Mouse (Mus musculus) hindbrain, embryonic 14.5 days (tissue): ENCODE results near the gene Aldh8a1. TPM values are rescaled to one million over a fixed set of nuclear protein-coding genes. Genes with fewer than 3 reads are reported as not detected.
A peak's percentile ranks its signal among the peaks of the same experiment; 100 is the strongest.

Experiments used
- ATAC-seq: fragments of 200-750 bp; cut with Nextera tagmentation; 2 replicates; pipeline ENCODE4 v1.8.0; 2017; ENCODE audit warnings: moderate number of reproducible peaks, mild to moderate bottlenecking, moderate TSS enrichment, moderate library complexity; ENCODE audit not compliant: low FRiP score
- DNase-seq: peaks from one replicate; pipeline ENCODE4 v3.0.0-alpha.2; 2015; ENCODE audit warnings: low spot score
- H3K27ac ChIP-seq: fragments of 300-500 bp; sonication (generic); 2 replicates; pipeline ENCODE4 v1.5.1; 2014; ENCODE audit warnings: mild to moderate bottlenecking, moderate library complexity
- H3K27me3 ChIP-seq: fragments of 300-500 bp; sonication (generic); 2 replicates; pipeline ENCODE4 v1.6.1; 2014; ENCODE audit warnings: mild to moderate bottlenecking, low read length, mixed read lengths; ENCODE audit not compliant: control insufficient read depth, insufficient read depth
- H3K36me3 ChIP-seq: fragments of 300-500 bp; sonication (generic); replicated peaks from 2 replicates; pipeline ENCODE4 v1.6.1; 2014; ENCODE audit not compliant: control insufficient read depth, insufficient read depth
- H3K4me1 ChIP-seq: fragments of 300-500 bp; sonication (generic); replicated peaks from 2 replicates; pipeline ENCODE4 v1.6.1; 2014; ENCODE audit warnings: antibody characterized with exemption, low read length, mixed read lengths; ENCODE audit not compliant: control insufficient read depth, insufficient read depth
- H3K4me2 ChIP-seq: fragments of 300-500 bp; sonication (generic); replicated peaks from 2 replicates; pipeline ENCODE4 v1.6.1; 2014; ENCODE audit warnings: mild to moderate bottlenecking, moderate library complexity
- H3K4me3 ChIP-seq: fragments of 300-500 bp; sonication (generic); replicated peaks from 2 replicates; pipeline ENCODE4 v1.5.1; 2014; ENCODE audit warnings: mild to moderate bottlenecking, low read length
- H3K9ac ChIP-seq: fragments of 300-500 bp; sonication (generic); 2 replicates; pipeline ENCODE4 v1.6.1; 2014
- H3K9me3 ChIP-seq: fragments of 300-500 bp; sonication (generic); 2 replicates; pipeline ENCODE4 v1.6.1; 2016; ENCODE audit warnings: low read length; ENCODE audit not compliant: control insufficient read depth
- WGBS: fragments of 180-500 bp; shearing (Covaris S2); extraction: QIAGEN DNeasy Blood & Tissue Kit; methylation state at CpG from one replicate; pipeline ENCODE4 v1.1.7; 2014; 5-methylcytosine and 5-hydroxymethylcytosine counted together
- polyA plus RNA-seq: library from polyadenylated mRNA; unstranded; fragments of >200 nt; fragmentation: Nextera tagmentation; extraction: Ambion mirVana; gene quantifications from 2 replicates; pipeline ENCODE4 v1.2.1, GENCODE M21; 2014

The Aldh8a1 gene
- polyA plus RNA-seq, 1 experiment from 2014 or later, result not detected

GRCm38 (mm10) chr10:21364946-21365345 lies 12.1 kb upstream of the Aldh8a1 start:
- H3K4me3 ChIP-seq, result no peak overlapping the region
- no peak overlapping the region for H3K27ac ChIP-seq
- H3K9ac ChIP-seq, result no peak overlapping the region
- DNase-seq (no peak), ATAC-seq (no peak)
- no peaks in the 10 kb centered on the region for H3K9me3 ChIP-seq
- H3K36me3 ChIP-seq, result peaks cover 60% of the 10 kb centered on the region
- no peak overlapping the region for H3K4me2 ChIP-seq
- 97% methylated on average over 7 of the region's 7 CpGs for WGBS
- no peaks in the 10 kb centered on the region for H3K4me1 ChIP-seq
- H3K27me3 ChIP-seq, result no peaks in the 10 kb centered on the region

GRCm38 (mm10) chr10:21365897-21366296 lies 11.2 kb upstream of the Aldh8a1 start:
- H3K27me3 ChIP-seq, result no peaks in the 10 kb centered on the region
- DNase-seq, result no peak
- H3K4me1 ChIP-seq, result no peaks in the 10 kb centered on the region
- no peaks in the 10 kb centered on the region for H3K9me3 ChIP-seq
- ATAC-seq, result no peak
- H3K9ac ChIP-seq, result no peak overlapping the region
- H3K27ac ChIP-seq, result no peak overlapping the region
- H3K4me3 ChIP-seq, result no peak overlapping the region
- peaks cover 62% of the 10 kb centered on the region for H3K36me3 ChIP-seq
- WGBS, result 95% methylated on average over 4 of the region's 4 CpGs
- no peak overlapping the region for H3K4me2 ChIP-seq

DNA sequence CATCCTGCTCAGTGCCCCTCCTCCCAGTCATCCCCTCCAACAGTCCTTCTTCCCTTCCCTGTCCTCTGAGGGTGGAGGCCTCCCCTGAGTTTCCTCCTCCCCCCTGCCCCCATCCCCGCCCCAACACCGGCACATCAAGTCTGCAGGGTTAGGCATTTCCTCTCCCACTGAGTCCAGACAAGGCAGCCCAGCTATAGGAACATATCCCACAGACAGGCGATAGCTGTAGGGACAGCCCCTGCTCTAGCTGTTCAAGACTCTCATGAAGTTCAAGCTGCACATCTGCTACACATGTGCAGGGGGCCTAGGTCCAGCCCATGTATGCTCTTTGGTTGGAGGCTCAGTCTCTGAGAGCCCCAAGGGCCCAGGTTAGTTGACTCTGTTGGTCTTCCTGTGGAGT lies 10.6 kb upstream of the Aldh8a1 start:
- no peaks in the 10 kb centered on the region for H3K4me1 ChIP-seq
- H3K27me3 ChIP-seq, result no peaks in the 10 kb centered on the region
- no peak overlapping the region for H3K9ac ChIP-seq
- DNase-seq, result no peak
- no peak overlapping the region for H3K4me2 ChIP-seq
- H3K36me3 ChIP-seq, result peaks cover 59% of the 10 kb centered on the region
- no peak overlapping the region for H3K27ac ChIP-seq
- no peak overlapping the region for H3K4me3 ChIP-seq
- WGBS, result 79% methylated on average over 3 of the region's 3 CpGs
- no peak for ATAC-seq
- H3K9me3 ChIP-seq, result no peaks in the 10 kb centered on the region

- Histone ChIP-seq H3K27me3 (no peaks in the 10 kb centered on the region), H3K4me1 (no peaks in the 10 kb centered on the region), H3K4me3 (no peak overlapping the region), H3K4me2 (no peak overlapping the region), H3K9me3 (no peaks in the 10 kb centered on the region), H3K27ac (no peak overlapping the region), H3K9ac (no peak overlapping the region), H3K36me3 (peaks cover 59% of the 10 kb centered on the region)
- ATAC-seq, result no peak
- no peak for DNase-seq
- WGBS, result 97% methylated on average over 9 of the region's 9 CpGs
Measured at GRCm38 (mm10) chr10:21367481-21367880, 9.6 kb upstream of the Aldh8a1 start.

GRCm38 (mm10) chr10:21369586-21369985 lies 7.5 kb upstream of the Aldh8a1 start:
- peaks cover 50% of the 10 kb centered on the region for H3K36me3 ChIP-seq
- no peak overlapping the region for H3K9ac ChIP-seq
- ATAC-seq (no peak), DNase-seq (no peak)
- H3K27me3 ChIP-seq, result no peaks in the 10 kb centered on the region
- no peak overlapping the region for H3K4me3 ChIP-seq
- H3K4me2 ChIP-seq, result no peak overlapping the region
- H3K27ac ChIP-seq, result no peak overlapping the region
- H3K4me1 ChIP-seq, result no peaks in the 10 kb centered on the region
- 87% methylated on average over 2 of the region's 2 CpGs for WGBS
- no peaks in the 10 kb centered on the region for H3K9me3 ChIP-seq

- H3K9me3 ChIP-seq, result no peaks in the 10 kb centered on the region
Measured at GRCm38 (mm10) chr10:21372271-21372670, 4.8 kb upstream of the Aldh8a1 start.

GRCm38 (mm10) chr10:21378196-21378944 lies 1.3 kb downstream of the Aldh8a1 start:
- ATAC-seq (no peak), DNase-seq (no peak)
- Histone ChIP-seq H3K9me3 (no peaks in the 10 kb centered on the region), H3K36me3 (no peaks in the 10 kb centered on the region), H3K4me2 (no peak overlapping the region), H3K27ac (no peak overlapping the region), H3K9ac (no peak overlapping the region), H3K4me1 (no peaks in the 10 kb centered on the region), H3K27me3 (no peaks in the 10 kb centered on the region), H3K4me3 (no peak overlapping the region)
- 73% methylated on average over 9 of the region's 9 CpGs for WGBS

More at GRCm38 (mm10) chr10:21372271-21372670, 4.8 kb upstream of the Aldh8a1 start:
- DNase-seq (no peak), ATAC-seq (no peak)
- 94% methylated on average over 6 of the region's 6 CpGs for WGBS
- Histone ChIP-seq H3K27me3 (no peaks in the 10 kb centered on the region), H3K4me2 (no peak overlapping the region), H3K27ac (no peak overlapping the region), H3K9ac (no peak overlapping the region), H3K36me3 (peaks cover 34% of the 10 kb centered on the region), H3K4me3 (no peak overlapping the region), H3K4me1 (no peaks in the 10 kb centered on the region)

DNA sequence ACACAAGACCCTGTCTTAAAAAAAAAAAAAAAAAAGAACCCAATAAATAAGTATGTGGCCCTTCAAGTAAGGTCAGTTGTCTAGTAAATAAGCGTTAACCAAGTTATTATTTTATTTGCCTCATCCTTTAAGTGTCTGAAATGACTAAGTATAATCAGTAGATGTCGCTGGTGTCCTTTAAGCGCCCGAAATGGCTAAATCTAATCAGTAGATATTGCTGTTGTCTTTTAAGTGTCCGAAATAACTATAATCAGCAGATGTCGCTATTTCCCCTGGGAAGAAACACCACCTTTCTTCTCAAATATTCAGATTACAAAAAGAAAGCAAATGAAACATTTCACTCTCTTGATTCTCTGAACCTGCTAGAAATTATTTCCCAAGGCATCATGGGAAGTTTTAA lies 5.8 kb downstream of the Aldh8a1 start:
- no peak overlapping the region for H3K4me3 ChIP-seq
- H3K9me3 ChIP-seq, result no peaks in the 10 kb centered on the region
- DNase-seq, result peak; percentile 89
- H3K36me3 ChIP-seq, result no peaks in the 10 kb centered on the region
- no peak overlapping the region for H3K27ac ChIP-seq
- no peaks in the 10 kb centered on the region for H3K4me1 ChIP-seq
- 27% methylated on average over 6 of the region's 6 CpGs for WGBS
- no peaks in the 10 kb centered on the region for H3K27me3 ChIP-seq
- peak; percentile 54; the same call in 1 of the 2 replicates for ATAC-seq
- H3K4me2 ChIP-seq, result no peak overlapping the region
- no peak overlapping the region for H3K9ac ChIP-seq

GRCm38 (mm10) chr10:21385111-21385663 lies 8.1 kb downstream of the Aldh8a1 start:
- WGBS, result 70% methylated on average over 3 of the region's 3 CpGs
- no peak overlapping the region for H3K4me3 ChIP-seq
- H3K4me1 ChIP-seq, result no peaks in the 10 kb centered on the region
- H3K27me3 ChIP-seq, result no peaks in the 10 kb centered on the region
- ATAC-seq, result no peak
- H3K9me3 ChIP-seq, result no peaks in the 10 kb centered on the region
- no peak overlapping the region for H3K4me2 ChIP-seq
- H3K36me3 ChIP-seq, result no peaks in the 10 kb centered on the region
- no peak for DNase-seq
- H3K27ac ChIP-seq, result no peak overlapping the region
- H3K9ac ChIP-seq, result no peak overlapping the region
